Mouse (Mus musculus) erythroblast, embryonic 14.5 days (primary cell): ENCODE results near the gene Pacrg. TPM values are rescaled to one million over a fixed set of nuclear protein-coding genes. Genes with fewer than 3 reads are reported as not detected.

Source experiments
- H3K27me3 ChIP-seq: 2 replicates; pipeline ENCODE4 v1.6.1; 2012; ENCODE audit warnings: inconsistent platforms; ENCODE audit not compliant: control insufficient read depth
- H3K36me3 ChIP-seq: 2 replicates; pipeline ENCODE4 v1.6.1; 2012; ENCODE audit warnings: mild to moderate bottlenecking, inconsistent platforms; ENCODE audit not compliant: control insufficient read depth
- H3K4me1 ChIP-seq: 2 replicates; pipeline ENCODE4 v1.6.1; 2012; ENCODE audit warnings: inconsistent platforms; ENCODE audit not compliant: control insufficient read depth
- H3K4me3 ChIP-seq: replicated peaks from 2 replicates; pipeline ENCODE3; 2012; ENCODE audit warnings: moderate library complexity, mild to moderate bottlenecking, inconsistent platforms
- H3K9me3 ChIP-seq: 2 replicates; pipeline ENCODE4 v1.6.1; 2012; ENCODE audit warnings: low read length, inconsistent platforms, mixed read lengths; ENCODE audit not compliant: control insufficient read depth
- GATA1 ChIP-seq: IDR thresholded peaks from 2 replicates; pipeline ENCODE4 v1.6.1; 2012; ENCODE audit warnings: low read length, inconsistent platforms, mixed read lengths
- TAL1 ChIP-seq: IDR thresholded peaks from 3 replicates; pipeline ENCODE4 v1.6.1; 2012; ENCODE audit warnings: low read length, inconsistent platforms, mixed read lengths
- polyA plus RNA-seq: library from polyadenylated mRNA; stranded (reverse); fragments of >175 nt; gene quantifications from 2 replicates; pipeline ENCODE4 v1.2.3, GENCODE M21; 2012

Gene Pacrg
- polyA plus RNA-seq, 1 experiment, result not detected

GRCm38 (mm10) chr17:10519506-10520155, 320.5 kb downstream of the Pacrg start:
- Histone ChIP-seq H3K9me3 (no peaks in the 10 kb centered on the region), H3K36me3 (no peaks in the 10 kb centered on the region), H3K4me1 (no peaks in the 10 kb centered on the region), H3K27me3 (no peaks in the 10 kb centered on the region), H3K4me3 (no peak overlapping the region)
- TF ChIP-seq GATA1 (no peak), TAL1 (no peak)

- no peaks in the 10 kb centered on the region for H3K4me1 ChIP-seq
- H3K4me3 ChIP-seq, result no peak overlapping the region
- H3K27me3 ChIP-seq, result no peaks in the 10 kb centered on the region
- TF ChIP-seq GATA1 (no peak), TAL1 (no peak)
- H3K36me3 ChIP-seq, result no peaks in the 10 kb centered on the region
- H3K9me3 ChIP-seq, result no peaks in the 10 kb centered on the region
These were observed 325.3 kb downstream of the Pacrg start for GRCm38 (mm10) chr17:10514812-10515211.

- Histone ChIP-seq H3K36me3 (no peaks in the 10 kb centered on the region), H3K9me3 (no peaks in the 10 kb centered on the region), H3K4me1 (no peaks in the 10 kb centered on the region), H3K4me3 (no peak overlapping the region), H3K27me3 (no peaks in the 10 kb centered on the region)
- TF ChIP-seq TAL1 (no peak), GATA1 (no peak)
These were observed 329.0 kb downstream of the Pacrg start for GRCm38 (mm10) chr17:10510913-10511759.

DNA sequence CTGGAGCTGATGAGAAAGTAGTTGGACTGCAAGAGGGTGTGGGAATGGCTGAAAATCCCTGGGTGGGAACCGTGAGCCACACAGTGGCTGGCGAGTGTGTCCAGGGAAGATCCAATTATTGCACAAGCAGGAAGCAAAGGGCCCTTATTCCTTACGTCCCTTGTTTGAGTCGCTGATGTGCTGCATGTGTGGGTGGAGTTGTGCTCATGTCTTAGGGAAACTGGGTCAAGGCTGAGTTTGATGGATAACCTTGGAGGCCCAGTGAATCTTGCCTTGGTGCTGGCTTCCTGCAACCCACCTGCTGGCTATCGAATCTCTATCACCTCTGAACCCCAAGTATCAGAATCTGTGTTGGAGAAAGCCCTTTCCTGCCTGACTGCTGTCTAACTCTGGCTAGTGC, 329.6 kb downstream of the Pacrg start:
- Histone ChIP-seq H3K36me3 (no peaks in the 10 kb centered on the region), H3K4me1 (no peaks in the 10 kb centered on the region), H3K27me3 (no peaks in the 10 kb centered on the region), H3K9me3 (no peaks in the 10 kb centered on the region), H3K4me3 (no peak overlapping the region)
- TF ChIP-seq TAL1 (no peak), GATA1 (no peak)

GRCm38 (mm10) chr17:10508088-10508487, 332.0 kb downstream of the Pacrg start:
- Histone ChIP-seq H3K36me3 (no peaks in the 10 kb centered on the region), H3K4me1 (no peaks in the 10 kb centered on the region), H3K27me3 (no peaks in the 10 kb centered on the region), H3K9me3 (no peaks in the 10 kb centered on the region), H3K4me3 (no peak overlapping the region)
- no peak for TF ChIP-seq GATA1
- no peak for TF ChIP-seq TAL1

- no peaks in the 10 kb centered on the region for H3K36me3 ChIP-seq
- H3K27me3 ChIP-seq, result no peaks in the 10 kb centered on the region
- no peaks in the 10 kb centered on the region for H3K4me1 ChIP-seq
- H3K9me3 ChIP-seq, result no peaks in the 10 kb centered on the region
- TF ChIP-seq TAL1 (no peak), GATA1 (no peak)
- no peak overlapping the region for H3K4me3 ChIP-seq
These were observed 332.6 kb downstream of the Pacrg start for GRCm38 (mm10) chr17:10507466-10507865.

DNA sequence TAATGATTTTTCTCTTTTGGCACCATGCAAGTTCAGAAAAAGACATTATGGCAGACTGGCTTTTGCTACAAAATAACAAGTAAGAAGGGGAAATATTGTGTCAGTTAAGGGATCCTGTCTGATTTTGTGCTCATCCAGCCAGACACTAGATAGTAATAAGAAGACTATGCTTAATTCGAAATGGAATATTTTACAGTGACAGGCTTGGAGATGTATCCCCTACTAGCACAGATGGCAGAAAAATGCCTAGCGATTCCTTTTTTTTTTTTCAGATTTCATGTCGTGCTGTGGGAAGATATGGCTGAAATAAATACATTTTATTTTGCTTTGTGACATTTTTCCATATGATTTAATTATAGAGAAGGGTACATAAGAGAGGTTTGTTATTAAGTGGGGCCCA, 333.2 kb downstream of the Pacrg start:
- no peaks in the 10 kb centered on the region for H3K27me3 ChIP-seq
- TF ChIP-seq TAL1 (no peak), GATA1 (no peak)
- H3K9me3 ChIP-seq, result no peaks in the 10 kb centered on the region
- H3K4me3 ChIP-seq, result no peak overlapping the region
- H3K4me1 ChIP-seq, result no peaks in the 10 kb centered on the region
- H3K36me3 ChIP-seq, result no peaks in the 10 kb centered on the region

- H3K4me3 ChIP-seq, result no peak overlapping the region
- no peaks in the 10 kb centered on the region for H3K27me3 ChIP-seq
- no peak for TF ChIP-seq TAL1
- no peak for TF ChIP-seq GATA1
- H3K9me3 ChIP-seq, result no peaks in the 10 kb centered on the region
- no peaks in the 10 kb centered on the region for H3K36me3 ChIP-seq
- no peaks in the 10 kb centered on the region for H3K4me1 ChIP-seq
These were observed 338.7 kb downstream of the Pacrg start for GRCm38 (mm10) chr17:10501439-10501838.

DNA sequence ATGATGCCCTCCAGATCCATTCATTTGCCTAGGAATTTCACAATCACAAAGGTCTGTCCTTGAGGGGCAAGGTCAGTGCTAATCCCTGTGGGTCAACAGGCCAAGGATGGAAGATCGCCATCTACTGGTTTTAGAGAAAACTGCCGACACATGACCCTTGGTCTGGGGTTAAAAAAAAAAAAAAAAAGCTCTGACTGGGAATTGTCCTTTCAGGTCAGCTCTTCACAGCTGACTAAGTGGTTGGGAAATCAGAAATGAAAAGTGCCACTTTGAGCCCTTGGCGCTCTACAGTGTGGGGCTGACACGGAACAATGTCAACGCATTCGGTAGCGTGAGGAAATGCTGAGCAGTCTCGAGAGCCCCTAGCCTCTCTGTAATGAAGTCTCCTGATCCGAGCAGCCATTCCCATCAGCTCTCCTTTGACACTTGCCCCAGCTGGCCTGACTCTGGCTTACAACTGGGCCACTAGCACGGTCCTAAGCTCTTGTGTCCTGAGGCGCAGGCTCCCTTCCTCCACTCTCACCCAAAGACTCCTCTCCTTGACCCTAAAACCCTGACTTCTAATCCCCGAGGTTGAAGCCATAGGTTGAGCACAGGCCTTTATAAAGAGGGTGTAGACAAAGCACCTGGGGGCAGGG, 339.2 kb downstream of the Pacrg start:
- no peak overlapping the region for H3K4me3 ChIP-seq
- TF ChIP-seq GATA1, result no peak
- TF ChIP-seq TAL1, result no peak
- H3K27me3 ChIP-seq, result no peaks in the 10 kb centered on the region
- H3K4me1 ChIP-seq, result no peaks in the 10 kb centered on the region
- no peaks in the 10 kb centered on the region for H3K36me3 ChIP-seq
- no peaks in the 10 kb centered on the region for H3K9me3 ChIP-seq
